Mouse (Mus musculus): Measurements from ENCODE around the gene Krtap15. TPM values are rescaled to one million over a fixed set of nuclear protein-coding genes. Genes with fewer than 3 reads are reported as not detected.

Gene Krtap15
- polyA plus RNA-seq (2012), result not detected in 2 replicates

GRCm38 (mm10) chr16:88820066-88820465 lies at the start of gene Krtap15:
Gene Krtap15, plus strand, starts transcription at chr16:88820215.

GRCm38 (mm10) chr16:88774106-88774505 lies 45.9 kb upstream of the Krtap15 start, which contains the start of gene 2310057N15Rik:
Gene 2310057N15Rik, minus strand, starts transcription at chr16:88774206.

GRCm38 (mm10) chr16:88777596-88777995 lies 42.4 kb upstream of the Krtap15 start, which contains the start of gene Gm5965:
Gene Gm5965, plus strand, starts transcription at chr16:88777896.

GRCm38 (mm10) chr16:88811827-88812226 lies 8.2 kb upstream of the Krtap15 start, which contains the start of gene Gm20741:
Gene Gm20741, minus strand, starts transcription at chr16:88812220.

DNA sequence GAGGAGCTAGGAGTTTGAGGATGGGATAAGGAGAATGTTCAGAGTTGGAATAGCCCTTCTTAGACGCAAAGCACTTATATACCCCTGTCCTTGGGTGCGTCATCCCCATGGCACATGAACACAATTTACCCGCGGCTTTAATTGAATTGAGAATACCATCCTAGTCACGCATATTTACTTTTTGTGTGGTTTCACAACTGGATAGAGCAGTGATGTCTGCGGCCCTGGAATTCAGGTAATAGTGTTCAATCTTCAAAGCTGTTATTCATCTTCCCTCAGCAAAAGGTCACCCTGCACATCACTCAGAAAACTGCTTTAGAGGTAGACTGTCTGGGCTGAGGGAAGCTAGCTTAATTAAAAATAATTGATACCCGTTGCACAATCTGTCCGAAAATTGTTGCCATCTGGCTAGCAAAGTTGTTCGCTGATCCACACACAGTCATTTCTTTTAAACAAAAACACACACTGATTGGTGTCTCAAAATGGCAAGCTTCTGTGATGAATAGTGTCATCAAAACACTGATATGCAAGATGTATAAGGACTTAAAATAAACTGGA lies 6.2 kb downstream of the Krtap15 start, which contains the start of gene Krtap14:
TSS of gene Krtap14 (minus strand) at position 51 of the 558 bp plus-strand sequence.

GRCm38 (mm10) chr16:88869311-88869710 lies 49.3 kb downstream of the Krtap15 start, which contains the start of gene Krtap19-1:
Gene Krtap19-1, minus strand, starts transcription at chr16:88869411.

DNA sequence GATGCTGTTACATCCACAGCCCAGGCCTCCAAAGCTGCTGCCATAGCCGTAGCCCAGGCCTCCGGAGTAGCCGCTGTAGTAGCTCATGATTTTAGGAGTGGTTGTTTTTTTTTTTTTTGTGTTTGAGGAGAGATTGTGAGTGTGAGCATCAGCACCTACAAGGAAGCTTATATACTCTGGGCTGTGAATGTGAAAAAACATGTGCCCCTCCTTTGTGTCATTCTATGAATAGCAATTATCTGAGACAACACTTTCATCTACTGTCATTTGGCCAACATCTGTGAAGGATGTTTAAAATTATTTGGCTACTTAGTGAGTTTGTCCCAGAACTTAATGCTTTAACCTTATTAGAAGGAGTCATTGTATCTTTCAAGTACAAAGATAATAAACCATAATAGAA lies 54.2 kb downstream of the Krtap15 start, which contains the start of gene Krtap19-2:
TSS of gene Krtap19-2 (minus strand) at position 101 of the 400 bp plus-strand sequence.

DNA sequence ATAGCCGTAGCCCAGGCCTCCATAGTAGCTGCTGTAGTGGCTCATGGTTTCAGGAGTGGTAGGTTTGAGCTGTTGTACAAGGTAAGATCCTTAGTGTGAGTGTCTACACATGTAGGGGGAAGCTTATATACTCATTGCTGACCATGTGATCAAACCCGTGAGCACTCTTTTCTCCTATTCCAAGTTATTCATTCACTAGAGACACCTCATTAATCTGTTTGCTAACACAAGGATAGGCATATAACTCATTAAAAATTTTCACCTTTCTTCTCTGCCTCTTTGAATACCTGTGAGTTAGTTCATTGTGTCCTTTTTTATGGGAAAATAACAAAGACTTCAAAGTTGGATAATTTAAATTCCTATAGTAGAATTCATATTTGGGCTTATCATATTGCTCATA lies 57.9 kb downstream of the Krtap15 start, which contains the start of gene Krtap19-3:
TSS of gene Krtap19-3 (minus strand) at position 101 of the 400 bp plus-strand sequence.

Other genes with a start within 250 kb of the Krtap15 start
- gene Krtap24-1, start 207.9 kb upstream of the Krtap15 start, polyA plus RNA-seq (2012), result not detected in 2 replicates
- not detected in 2 replicates for gene 2310079G19Rik, start 192.5 kb upstream of the Krtap15 start, polyA plus RNA-seq (2012)
- gene Krtap26-1, start 172.4 kb upstream of the Krtap15 start, polyA plus RNA-seq (2012), result not detected in 2 replicates
- not detected in 2 replicates for gene Krtap27-1, start 148.5 kb upstream of the Krtap15 start, polyA plus RNA-seq (2012)
- not detected in 2 replicates for gene 2310061N02Rik, start 112.3 kb upstream of the Krtap15 start, polyA plus RNA-seq (2012)
- 0.13 TPM in 1 of 2 replicates, not detected in the other for gene Krtap13-1, start 91.4 kb upstream of the Krtap15 start, polyA plus RNA-seq (2012)
- 0.10 TPM in 1 of 2 replicates, not detected in the other for gene Krtap13, start 68.6 kb upstream of the Krtap15 start, polyA plus RNA-seq (2012)
- not detected in 2 replicates for gene 2310034C09Rik, start 61.4 kb upstream of the Krtap15 start, polyA plus RNA-seq (2012)
- gene 2310057N15Rik, start 46.0 kb upstream of the Krtap15 start, polyA plus RNA-seq (2012), result not detected in 2 replicates
- not detected in 2 replicates for gene Gm5965, start 42.3 kb upstream of the Krtap15 start, polyA plus RNA-seq (2012)
- not detected in 2 replicates for gene Gm20741, start 8.0 kb upstream of the Krtap15 start, polyA plus RNA-seq (2012)
- not detected in 2 replicates for gene Krtap14, start 5.9 kb downstream of the Krtap15 start, polyA plus RNA-seq (2012)
- gene Krtap19-1, start 49.2 kb downstream of the Krtap15 start, polyA plus RNA-seq (2012), result not detected in 2 replicates
- not detected in 2 replicates for gene Krtap19-2, start 54.1 kb downstream of the Krtap15 start, polyA plus RNA-seq (2012)
- gene Krtap19-3, start 57.8 kb downstream of the Krtap15 start, polyA plus RNA-seq (2012), result not detected in 2 replicates
- gene Krtap19-4, start 64.9 kb downstream of the Krtap15 start, polyA plus RNA-seq (2012), result not detected in 2 replicates
- gene Krtap19-5, start 76.2 kb downstream of the Krtap15 start, polyA plus RNA-seq (2012), result not detected in 2 replicates
- gene Krtap19-9b, start 112.0 kb downstream of the Krtap15 start, polyA plus RNA-seq (2012), result not detected in 2 replicates
- not detected in 2 replicates for gene Krtap16-3, start 142.7 kb downstream of the Krtap15 start, polyA plus RNA-seq (2012)
- not detected in 2 replicates for gene Krtap22-2, start 190.5 kb downstream of the Krtap15 start, polyA plus RNA-seq (2012)
- gene Gm10229, start 195.1 kb downstream of the Krtap15 start, polyA plus RNA-seq (2012), result not detected in 2 replicates
- gene Krtap6-1, start 211.5 kb downstream of the Krtap15 start, polyA plus RNA-seq (2012), result not detected in 2 replicates
- 0.28 TPM in 1 of 2 replicates, not detected in the other for gene Gm10228, start 221.3 kb downstream of the Krtap15 start, polyA plus RNA-seq (2012)
- not detected in 2 replicates for gene Krtap6-5, start 227.7 kb downstream of the Krtap15 start, polyA plus RNA-seq (2012)
- gene 1110025L11Rik, start 243.8 kb downstream of the Krtap15 start, polyA plus RNA-seq (2012), result not detected in 2 replicates

Measured in megakaryocyte-erythroid progenitor cell, adult 5 weeks (primary cell).